Mouse (Mus musculus) intestine, postnatal 0 days (tissue): ENCODE data around the gene Lce1a2. TPM values are rescaled to one million over a fixed set of nuclear protein-coding genes. Genes with fewer than 3 reads are reported as not detected.
A peak's percentile ranks its signal among the peaks of the same experiment; 100 is the strongest.
"Not testable (repeated sequence)": the region's sequence is repeated elsewhere in the genome, so short reads cannot be mapped to it uniquely, and the experiment has no call there.

Experiments
- ATAC-seq: fragments of 200-750 bp; cut with Nextera tagmentation; 2 replicates; pipeline ENCODE4 v1.8.0; 2017; ENCODE audit warnings: mild to moderate bottlenecking, moderate TSS enrichment, moderate library complexity
- H3K27ac ChIP-seq: fragments of 300-500 bp; sonication (generic); 2 replicates; pipeline ENCODE4 v1.5.1; 2014; ENCODE audit warnings: mild to moderate bottlenecking, low read depth, low read length, moderate library complexity
- H3K27me3 ChIP-seq: fragments of 300-500 bp; sonication (generic); replicated peaks from 2 replicates; pipeline ENCODE4 v1.6.1; 2014; ENCODE audit warnings: low read length, mixed read lengths; ENCODE audit not compliant: control insufficient read depth, insufficient read depth
- H3K36me3 ChIP-seq: fragments of 300-500 bp; sonication (generic); 2 replicates; pipeline ENCODE4 v1.6.1; 2014; ENCODE audit warnings: mild to moderate bottlenecking, moderate library complexity; ENCODE audit not compliant: control insufficient read depth, insufficient read depth
- H3K4me1 ChIP-seq: fragments of 300-500 bp; sonication (generic); replicated peaks from 2 replicates; pipeline ENCODE4 v1.6.1; 2014; ENCODE audit warnings: antibody characterized with exemption, low read length, mixed read lengths; ENCODE audit not compliant: control insufficient read depth, insufficient read depth
- H3K4me2 ChIP-seq: fragments of 300-500 bp; sonication (generic); replicated peaks from 2 replicates; pipeline ENCODE4 v1.6.1; 2014; ENCODE audit warnings: low read depth, mild to moderate bottlenecking, moderate library complexity
- H3K4me3 ChIP-seq: fragments of 300-500 bp; sonication (generic); 2 replicates; pipeline ENCODE4 v1.5.1; 2014; ENCODE audit warnings: low read depth, low read length
- H3K9ac ChIP-seq: fragments of 300-500 bp; sonication (generic); 2 replicates; pipeline ENCODE4 v1.6.1; 2014; ENCODE audit warnings: mild to moderate bottlenecking, low read depth, low read length
- H3K9me3 ChIP-seq: fragments of 300-500 bp; sonication (generic); 2 replicates; pipeline ENCODE4 v1.6.1; 2016; ENCODE audit warnings: mixed run types; ENCODE audit not compliant: control insufficient read depth
- CTCF ChIP-seq: sonication (generic); IDR thresholded peaks from 2 replicates; pipeline ENCODE4 v1.5.1; 2016; ENCODE audit warnings: low read depth, mild to moderate bottlenecking, control low read depth, antibody characterized with exemption, moderate library complexity
- WGBS: fragments of 180-500 bp; shearing (Covaris S2); extraction: QIAGEN DNeasy Blood & Tissue Kit; methylation state at CpG from one replicate; pipeline ENCODE4 v1.1.7; 2014; 5-methylcytosine and 5-hydroxymethylcytosine counted together
- polyA plus RNA-seq: library from polyadenylated mRNA; unstranded; fragments of >200 nt; fragmentation: Nextera tagmentation; extraction: Ambion mirVana; gene quantifications from 2 replicates; pipeline ENCODE4 v1.2.1, GENCODE M21; 2015

Gene Lce1a2
- not detected in 2 replicates for polyA plus RNA-seq

DNA sequence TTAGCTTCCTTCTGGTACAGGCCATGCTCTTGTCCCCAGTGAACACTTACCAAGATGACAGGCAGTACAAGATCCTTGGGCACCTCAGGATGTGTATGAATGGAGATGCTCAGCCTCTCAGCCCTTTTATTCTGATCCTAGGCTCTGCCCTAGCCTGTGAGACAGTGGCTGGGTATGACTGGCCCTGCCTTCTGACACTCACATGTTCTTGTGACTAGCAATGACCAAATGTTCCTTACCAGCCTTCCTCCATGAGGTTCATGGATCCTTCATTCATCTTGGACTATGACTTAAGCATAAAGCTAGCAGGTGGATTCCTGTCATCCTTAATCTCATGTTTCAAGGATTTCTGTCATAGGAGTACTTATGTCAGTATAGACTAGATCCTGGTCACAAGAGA is at the start of gene Lce1a2:
Lce1a2 (minus strand) TSS at position 101 of the 400 bp plus-strand sequence.
- no peak for ATAC-seq
- Histone ChIP-seq H3K9me3 (no peaks in the 10 kb centered on the region), H3K4me3 (no peak within 1 kb of the TSS), H3K9ac (no peak within 1 kb of the TSS), H3K27me3 (no peaks in the 10 kb centered on the region), H3K27ac (no peak within 1 kb of the TSS), H3K4me1 (no peaks in the 10 kb centered on the region), H3K36me3 (no peaks in the 10 kb centered on the region), H3K4me2 (no peak within 1 kb of the TSS)
- TF ChIP-seq CTCF, result no peak

DNA sequence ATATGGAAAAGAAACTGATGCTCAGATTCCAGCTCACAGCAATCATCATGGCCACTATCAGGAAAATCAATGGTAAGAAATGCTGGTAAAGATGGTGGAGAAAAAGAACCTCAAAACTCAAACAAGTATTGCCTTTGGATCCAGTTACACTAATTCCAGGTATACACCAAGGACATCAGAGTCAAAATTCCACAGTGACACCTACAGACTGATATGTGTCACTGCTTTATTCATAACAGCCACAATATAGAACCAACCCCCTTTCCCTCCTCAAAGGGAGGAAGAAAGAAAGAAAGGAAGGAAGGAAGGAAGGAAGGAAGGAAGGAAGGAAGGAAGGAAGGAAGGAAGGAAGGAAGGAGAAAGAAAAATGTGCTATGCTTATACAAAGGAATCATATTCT is 45.0 kb upstream of the Lce1a2 start:
- peak; percentile 47 for TF ChIP-seq CTCF
- Histone ChIP-seq H3K9me3 (no peaks in the 10 kb centered on the region), H3K27ac (no peak overlapping the region), H3K4me1 (no peaks in the 10 kb centered on the region), H3K36me3 (no peaks in the 10 kb centered on the region), H3K4me2 (no peak overlapping the region), H3K4me3 (no peak overlapping the region), H3K9ac (no peak overlapping the region), H3K27me3 (no peaks in the 10 kb centered on the region)
- ATAC-seq, result no peak

DNA sequence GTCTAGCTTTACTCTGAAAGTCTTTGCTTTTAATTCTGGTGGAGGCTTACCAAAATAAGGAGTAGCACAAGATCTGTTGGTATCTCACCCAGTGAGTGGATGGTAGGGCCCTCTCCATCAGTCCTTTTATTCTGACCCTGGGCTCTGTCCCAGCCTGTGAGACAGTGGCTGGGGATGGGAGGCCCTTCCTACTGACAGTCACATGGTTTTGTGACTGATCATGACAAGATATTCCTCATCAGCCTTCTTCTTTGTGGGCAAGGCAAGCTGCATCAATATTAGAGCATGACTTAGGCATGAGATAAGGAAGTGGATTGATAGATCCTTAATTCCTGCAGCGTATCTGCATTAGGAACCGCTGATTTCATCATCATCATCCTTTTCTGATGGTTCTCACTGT is 38.9 kb upstream of the Lce1a2 start, which contains the start of gene Lce1e:
Lce1e (minus strand) TSS at position 101 of the 400 bp plus-strand sequence.
- WGBS, result 82% methylated on average over 2 of the region's 2 CpGs
- no peaks in the 10 kb centered on the region for H3K9me3 ChIP-seq
- no peak for TF ChIP-seq CTCF
- H3K4me1 ChIP-seq, result no peaks in the 10 kb centered on the region
- H3K4me3 ChIP-seq, result no peak within 1 kb of the TSS
- no peak within 1 kb of the TSS for H3K9ac ChIP-seq
- no peaks in the 10 kb centered on the region for H3K36me3 ChIP-seq
- ATAC-seq, result no peak
- H3K4me2 ChIP-seq, result no peak within 1 kb of the TSS
- H3K27me3 ChIP-seq, result no peaks in the 10 kb centered on the region
- H3K27ac ChIP-seq, result no peak within 1 kb of the TSS

DNA sequence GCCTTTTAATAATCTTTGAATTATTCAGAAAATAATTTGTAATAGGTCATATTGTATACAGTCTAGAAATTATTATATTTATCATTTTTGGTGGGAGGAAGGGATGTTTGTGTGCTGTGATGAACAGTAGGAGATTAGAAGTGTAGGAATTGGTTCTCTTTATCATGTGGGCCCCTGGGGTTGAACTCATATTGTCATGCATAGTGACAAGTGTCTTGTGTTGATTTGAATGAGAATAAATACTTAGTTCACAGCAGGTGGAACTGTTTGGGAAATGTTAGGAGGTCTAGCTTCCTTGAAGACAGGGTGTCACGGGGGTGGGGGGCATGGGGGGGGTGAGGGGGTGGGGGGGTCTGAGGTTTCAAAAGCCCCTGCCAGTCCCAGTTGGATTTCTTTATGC is 24.5 kb upstream of the Lce1a2 start:
- Histone ChIP-seq H3K9me3 (no peaks in the 10 kb centered on the region), H3K4me3 (no peak overlapping the region), H3K4me1 (no peaks in the 10 kb centered on the region), H3K27me3 (no peaks in the 10 kb centered on the region), H3K27ac (no peak overlapping the region), H3K4me2 (no peak overlapping the region), H3K9ac (no peak overlapping the region), H3K36me3 (no peaks in the 10 kb centered on the region)
- no peak for TF ChIP-seq CTCF
- no peak for ATAC-seq
- WGBS, result 29% methylated on average over 1 of the region's 1 CpGs

DNA sequence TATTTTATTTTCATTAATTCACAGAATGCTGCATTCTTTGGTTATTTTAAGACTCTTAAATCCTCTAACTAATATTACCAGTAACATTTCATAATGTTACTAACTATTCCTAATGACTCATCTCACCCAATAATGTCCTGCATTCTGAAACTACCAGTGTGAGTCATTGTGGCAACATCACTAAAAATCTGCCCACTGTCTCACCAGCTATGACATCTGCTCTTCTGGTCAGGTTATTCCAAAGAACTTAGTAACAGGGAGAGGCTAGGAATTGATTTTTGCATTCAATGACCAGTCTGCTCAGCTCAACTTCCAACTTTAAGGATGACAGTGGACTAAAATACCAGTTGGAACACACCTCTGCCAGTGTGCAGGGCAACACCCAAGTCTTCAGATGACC is 21.6 kb upstream of the Lce1a2 start:
- Histone ChIP-seq H3K9me3 (no peaks in the 10 kb centered on the region), H3K27me3 (no peaks in the 10 kb centered on the region), H3K4me2 (no peak overlapping the region), H3K4me3 (no peak overlapping the region), H3K4me1 (no peaks in the 10 kb centered on the region), H3K36me3 (no peaks in the 10 kb centered on the region), H3K9ac (no peak overlapping the region), H3K27ac (no peak overlapping the region)
- TF ChIP-seq CTCF, result no peak
- no peak for ATAC-seq

DNA sequence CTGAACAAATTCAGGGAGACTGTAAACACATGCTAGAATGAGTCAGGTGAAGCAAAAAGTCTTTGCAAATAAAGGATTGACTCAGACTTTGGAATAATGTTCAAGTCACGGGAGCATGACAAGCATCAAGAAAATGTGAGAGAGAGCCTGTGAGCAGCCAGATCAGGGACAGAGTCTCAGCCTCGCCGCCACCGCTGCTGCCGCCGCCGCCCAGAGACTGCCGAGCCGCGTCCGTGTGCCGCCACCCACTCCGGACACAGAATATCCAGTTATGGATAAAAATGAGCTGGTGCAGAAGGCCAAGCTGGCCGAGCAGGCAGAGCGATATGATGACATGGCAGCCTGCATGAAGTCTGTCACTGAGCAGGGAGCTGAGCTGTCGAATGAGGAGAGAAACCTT is 19.0 kb upstream of the Lce1a2 start:
- not testable (repeated sequence) for ATAC-seq
- whole genome bisulfite sequencing, result 65% methylated on average over 16 of the region's 16 CpGs

DNA sequence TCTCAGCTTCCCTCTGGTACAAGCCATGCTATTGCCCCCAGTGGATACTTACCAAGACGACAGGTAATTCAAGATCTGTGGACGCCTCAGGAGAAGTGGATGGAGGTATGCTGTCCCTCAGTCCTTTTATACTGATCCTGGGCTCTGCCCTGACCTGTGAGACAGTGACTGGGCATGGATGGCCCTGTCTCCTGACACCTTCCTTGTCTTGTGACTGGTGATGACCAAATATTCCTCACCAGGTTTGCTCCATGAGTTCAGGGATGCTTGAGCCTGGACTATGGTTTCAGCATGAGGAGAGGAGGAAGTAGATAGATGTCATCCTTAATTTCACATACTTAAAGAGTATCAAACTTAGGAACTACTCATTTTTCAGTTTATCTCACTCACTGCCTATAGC is 17.0 kb upstream of the Lce1a2 start, which contains the start of gene Lce1d:
Lce1d (minus strand) TSS at position 101 of the 400 bp plus-strand sequence.
- Histone ChIP-seq H3K9ac (no peak within 1 kb of the TSS), H3K27ac (no peak within 1 kb of the TSS), H3K4me1 (no peaks in the 10 kb centered on the region), H3K9me3 (no peaks in the 10 kb centered on the region), H3K27me3 (no peaks in the 10 kb centered on the region), H3K4me2 (no peak within 1 kb of the TSS), H3K4me3 (no peak within 1 kb of the TSS), H3K36me3 (no peaks in the 10 kb centered on the region)
- WGBS, result 48% methylated on average over 2 of the region's 2 CpGs
- TF ChIP-seq CTCF, result no peak
- ATAC-seq, result no peak

More for the DNA sequence above, 19.0 kb upstream of the Lce1a2 start:
- not testable (repeated sequence) for H3K4me3 ChIP-seq, H3K9me3 ChIP-seq, H3K27me3 ChIP-seq, H3K36me3 ChIP-seq, H3K9ac ChIP-seq, H3K27ac ChIP-seq, H3K4me1 ChIP-seq, H3K4me2 ChIP-seq
